ENCODE assay signal across 24 mouse cellular contexts in the genomic region with DNA sequence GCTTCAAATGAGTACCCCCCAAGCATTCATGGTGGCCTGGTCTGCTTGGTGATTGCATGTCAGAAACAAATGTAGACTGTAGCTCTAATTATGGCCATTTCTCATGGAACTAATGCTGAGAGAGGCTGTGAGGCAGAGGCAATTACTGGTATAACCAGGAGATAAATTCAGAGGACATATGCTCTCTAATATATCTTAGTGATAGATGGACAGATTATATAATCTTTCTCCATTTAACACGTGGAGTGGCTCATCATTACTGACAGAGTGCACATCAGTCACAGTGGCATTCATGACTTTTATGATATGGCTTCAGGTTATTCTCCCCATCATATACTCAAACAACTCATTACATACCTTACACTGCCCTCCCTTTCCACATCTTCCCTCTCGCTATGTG.
DNase-seq lines count a peak whose midpoint lies in the region; ATAC-seq and TF ChIP-seq lines count a peak whose summit lies in the region.
"Had no signal": no experiment of that assay in that cellular context is flagged by ENCODE, and none has a peak within 500 bp of the region (broad histone marks: within the 10 kb centered on the region; RNA-seq: fewer than 3 reads in every experiment).

No protein-coding gene starts in this region.

- DNase-seq in hindbrain, embryonic 11.5 days (ENCODE audit: low spot score) = no peak
- DNase-seq in hindbrain, embryonic 14.5 days (ENCODE audit: low spot score) = no peak
- DNase-seq in hindbrain, postnatal 0 days (ENCODE audit: low spot score) = no peak
- DNase-seq in neural tube, embryonic 11.5 days (ENCODE audit: low spot score) = no peak
- no peak for DNase-seq in neural tube, embryonic 10.5 days (ENCODE audit: extremely low spot score, low spot score)
- DNase-seq: adrenal gland, adult 8-10 months; adrenal gland, postnatal 14 days; adrenal gland, postnatal 36 days; B cell, adult 2 months; cerebellum, adult 11-12 months; cerebellum, adult 2 months; cerebellum, adult 9-10 months; cerebellum, postnatal 10 days; cerebellum, postnatal 25 days had no signal

- no peak overlapping the region for H3K4me3 ChIP-seq in hindbrain, embryonic 11.5 days (ENCODE audit: low read depth, low read length)
- H3K4me3 ChIP-seq in hindbrain, embryonic 14.5 days (replicated peaks; ENCODE audit: low read length) = no peak overlapping the region
- no peak overlapping the region for H3K4me3 ChIP-seq in hindbrain, embryonic 16.5 days (ENCODE audit: low read length)
- no peak overlapping the region for H3K4me3 ChIP-seq in hindbrain, postnatal 0 days (ENCODE audit: low read length)
- no peak overlapping the region for H3K4me3 ChIP-seq in neural tube, embryonic 11.5 days (ENCODE audit: low read depth, low read length)
- no peak overlapping the region for H3K4me3 ChIP-seq in neural tube, embryonic 14.5 days (ENCODE audit: low read depth, low read length)
- H3K4me3 ChIP-seq: embryonic facial prominence, embryonic 10.5 days; embryonic facial prominence, embryonic 12.5 days; forebrain, embryonic 13.5 days had no signal

- no peaks in the 10 kb centered on the region for H3K36me3 ChIP-seq in hindbrain, embryonic 11.5 days (ENCODE audit: control insufficient read depth, insufficient read depth, low read length)
- no peaks in the 10 kb centered on the region for H3K36me3 ChIP-seq in hindbrain, embryonic 14.5 days (replicated peaks; ENCODE audit: control insufficient read depth, insufficient read depth)
- H3K36me3 ChIP-seq in hindbrain, embryonic 16.5 days (ENCODE audit: control insufficient read depth, insufficient read depth, low read length) = no peaks in the 10 kb centered on the region
- H3K36me3 ChIP-seq in hindbrain, postnatal 0 days (ENCODE audit: insufficient read depth, low read length) = no peaks in the 10 kb centered on the region
- no peaks in the 10 kb centered on the region for H3K36me3 ChIP-seq in neural tube, embryonic 11.5 days (ENCODE audit: control insufficient read depth, insufficient read depth, low read length)
- H3K36me3 ChIP-seq in neural tube, embryonic 14.5 days (ENCODE audit: control insufficient read depth, insufficient read depth, low read length) = no peaks in the 10 kb centered on the region
- H3K36me3 ChIP-seq: embryonic facial prominence, embryonic 10.5 days; embryonic facial prominence, embryonic 12.5 days; G1E had no signal

- 0 out of 2 replicates have a peak, but pooled peaks have one; percentile 46 for ATAC-seq in hindbrain, embryonic 11.5 days (ENCODE audit: low FRiP score)
- no peak for ATAC-seq in hindbrain, embryonic 14.5 days (ENCODE audit: low FRiP score)
- peak; percentile 48; the same call in 1 of the 2 replicates for ATAC-seq in hindbrain, embryonic 16.5 days
- ATAC-seq in hindbrain, postnatal 0 days = no peak
- ATAC-seq in neural tube, embryonic 11.5 days (ENCODE audit: insufficient read depth, low FRiP score, low TSS enrichment) = peak; percentile 20; the same call in 1 of the 2 replicates
- ATAC-seq in neural tube, embryonic 14.5 days (ENCODE audit: low read depth) = peak; percentile 69; the same call in 1 of the 2 replicates
- ATAC-seq: activated CD4-positive, CD25-positive, alpha-beta regulatory T cell, adult 4 months; CD4-positive, CD25-positive, alpha-beta regulatory T cell, adult 4 months; forebrain, embryonic 13.5 days; Patski had no signal

- H3K27me3 ChIP-seq in hindbrain, embryonic 11.5 days (ENCODE audit: control insufficient read depth, insufficient read depth, low read length) = no peaks in the 10 kb centered on the region
- no peaks in the 10 kb centered on the region for H3K27me3 ChIP-seq in hindbrain, embryonic 14.5 days (ENCODE audit: control insufficient read depth, insufficient read depth, low read length)
- H3K27me3 ChIP-seq in hindbrain, embryonic 16.5 days (replicated peaks; ENCODE audit: control insufficient read depth, insufficient read depth, low read length) = no peaks in the 10 kb centered on the region
- no peaks in the 10 kb centered on the region for H3K27me3 ChIP-seq in hindbrain, postnatal 0 days (ENCODE audit: insufficient read depth, low read length)
- no peaks in the 10 kb centered on the region for H3K27me3 ChIP-seq in neural tube, embryonic 11.5 days (ENCODE audit: control insufficient read depth, insufficient read depth, low read length)
- H3K27me3 ChIP-seq in neural tube, embryonic 14.5 days (ENCODE audit: control insufficient read depth, insufficient read depth, low read length) = no peaks in the 10 kb centered on the region
- H3K27me3 ChIP-seq: CH12.LX; embryonic facial prominence, embryonic 12.5 days; forebrain, embryonic 13.5 days; Patski had no signal

- no peaks in the 10 kb centered on the region for H3K9me3 ChIP-seq in hindbrain, embryonic 11.5 days (ENCODE audit: control insufficient read depth, low read length)
- H3K9me3 ChIP-seq in hindbrain, embryonic 14.5 days (ENCODE audit: control insufficient read depth, low read length) = no peaks in the 10 kb centered on the region
- no peaks in the 10 kb centered on the region for H3K9me3 ChIP-seq in hindbrain, embryonic 16.5 days (ENCODE audit: control insufficient read depth, low read length)
- no peaks in the 10 kb centered on the region for H3K9me3 ChIP-seq in hindbrain, postnatal 0 days (ENCODE audit: low read length)
- no peaks in the 10 kb centered on the region for H3K9me3 ChIP-seq in neural tube, embryonic 11.5 days (ENCODE audit: control insufficient read depth, low read length)
- no peaks in the 10 kb centered on the region for H3K9me3 ChIP-seq in neural tube, embryonic 14.5 days (ENCODE audit: control insufficient read depth, low read length)
- H3K9me3 ChIP-seq: embryonic facial prominence, embryonic 10.5 days; embryonic facial prominence, embryonic 12.5 days; forebrain, embryonic 13.5 days; G1E had no signal

- 79% methylated on average over 2 of the region's 2 CpGs for WGBS in hindbrain, embryonic 11.5 days
- WGBS in hindbrain, embryonic 14.5 days = 70% methylated on average over 2 of the region's 2 CpGs
- whole genome bisulfite sequencing in hindbrain, embryonic 16.5 days = 62% methylated on average over 2 of the region's 2 CpGs
- 84% methylated on average over 2 of the region's 2 CpGs for WGBS in hindbrain, postnatal 0 days
- WGBS in neural tube, embryonic 11.5 days = 76% methylated on average over 2 of the region's 2 CpGs
- WGBS in neural tube, embryonic 14.5 days = 58% methylated on average over 2 of the region's 2 CpGs

- no peak overlapping the region for H3K9ac ChIP-seq in hindbrain, embryonic 11.5 days (ENCODE audit: low read depth, low read length)
- no peak overlapping the region for H3K9ac ChIP-seq in hindbrain, embryonic 14.5 days
- H3K9ac ChIP-seq in hindbrain, embryonic 16.5 days (ENCODE audit: low read depth, low read length) = no peak overlapping the region
- no peak overlapping the region for H3K9ac ChIP-seq in hindbrain, postnatal 0 days (replicated peaks; ENCODE audit: low read length)
- no peak overlapping the region for H3K9ac ChIP-seq in neural tube, embryonic 11.5 days (ENCODE audit: low read length)
- H3K9ac ChIP-seq in neural tube, embryonic 14.5 days (replicated peaks; ENCODE audit: low read depth, low read length) = no peak overlapping the region
- H3K9ac ChIP-seq: embryonic facial prominence, embryonic 12.5 days; forebrain, embryonic 13.5 days had no signal

- H3K4me1 ChIP-seq in hindbrain, embryonic 11.5 days (replicated peaks; ENCODE audit: control insufficient read depth, insufficient read depth, low read length) = no peaks in the 10 kb centered on the region
- H3K4me1 ChIP-seq in hindbrain, embryonic 14.5 days (replicated peaks; ENCODE audit: control insufficient read depth, insufficient read depth, low read length) = no peaks in the 10 kb centered on the region
- H3K4me1 ChIP-seq in hindbrain, embryonic 16.5 days (ENCODE audit: control insufficient read depth, insufficient read depth, low read depth, low read length) = no peaks in the 10 kb centered on the region
- no peaks in the 10 kb centered on the region for H3K4me1 ChIP-seq in hindbrain, postnatal 0 days (ENCODE audit: insufficient read depth, low read length)
- no peaks in the 10 kb centered on the region for H3K4me1 ChIP-seq in neural tube, embryonic 11.5 days (ENCODE audit: control insufficient read depth, insufficient read depth, low read length)
- no peaks in the 10 kb centered on the region for H3K4me1 ChIP-seq in neural tube, embryonic 14.5 days (ENCODE audit: control insufficient read depth, insufficient read depth, low read length)
- H3K4me1 ChIP-seq: forebrain, embryonic 13.5 days had no signal

- no peak for TF ChIP-seq CTCF in hindbrain, postnatal 0 days (IDR thresholded peaks at IDR 0.05; ENCODE audit: low read depth)

- no peak overlapping the region for H3K4me2 ChIP-seq in hindbrain, embryonic 11.5 days (replicated peaks; ENCODE audit: low read depth, low read length)
- no peak overlapping the region for H3K4me2 ChIP-seq in hindbrain, embryonic 14.5 days (replicated peaks)
- no peak overlapping the region for H3K4me2 ChIP-seq in hindbrain, embryonic 16.5 days (ENCODE audit: low read length)
- no peak overlapping the region for H3K4me2 ChIP-seq in hindbrain, postnatal 0 days (ENCODE audit: low read depth, low read length)
- H3K4me2 ChIP-seq in neural tube, embryonic 11.5 days (ENCODE audit: low read depth) = no peak overlapping the region
- H3K4me2 ChIP-seq in neural tube, embryonic 14.5 days (ENCODE audit: low read depth, low read length) = no peak overlapping the region
- H3K4me2 ChIP-seq: embryonic facial prominence, embryonic 12.5 days; forebrain, embryonic 13.5 days had no signal

- H3K27ac ChIP-seq in hindbrain, embryonic 11.5 days (ENCODE audit: low read depth, low read length) = no peak overlapping the region
- no peak overlapping the region for H3K27ac ChIP-seq in hindbrain, embryonic 14.5 days
- no peak overlapping the region for H3K27ac ChIP-seq in hindbrain, embryonic 16.5 days (ENCODE audit: low read depth, low read length)
- no peak overlapping the region for H3K27ac ChIP-seq in hindbrain, postnatal 0 days
- H3K27ac ChIP-seq in neural tube, embryonic 11.5 days (ENCODE audit: low read depth, low read length) = no peak overlapping the region
- H3K27ac ChIP-seq in neural tube, embryonic 14.5 days (ENCODE audit: low read depth, low read length) = no peak overlapping the region
- H3K27ac ChIP-seq: embryonic facial prominence, embryonic 10.5 days; embryonic facial prominence, embryonic 12.5 days; forebrain, embryonic 13.5 days had no signal

Comparison
In these comparisons a context has a peak if more than half of its experiments do, and no peak if none do; other contexts are left out.
1. ATAC-seq: peak in hindbrain, embryonic 11.5 days (single experiment), hindbrain, embryonic 16.5 days (single experiment), neural tube, embryonic 11.5 days (single experiment) and neural tube, embryonic 14.5 days (single experiment); none in hindbrain, embryonic 14.5 days (single experiment) and hindbrain, postnatal 0 days (single experiment).